Mouse (Mus musculus): ENCODE measurements around the gene Ggta1.
"Not testable (repeated sequence)": the region's sequence is repeated elsewhere in the genome, so short reads cannot be mapped to it uniquely, and the experiment has no call there.

Ggta1 gene

DNA sequence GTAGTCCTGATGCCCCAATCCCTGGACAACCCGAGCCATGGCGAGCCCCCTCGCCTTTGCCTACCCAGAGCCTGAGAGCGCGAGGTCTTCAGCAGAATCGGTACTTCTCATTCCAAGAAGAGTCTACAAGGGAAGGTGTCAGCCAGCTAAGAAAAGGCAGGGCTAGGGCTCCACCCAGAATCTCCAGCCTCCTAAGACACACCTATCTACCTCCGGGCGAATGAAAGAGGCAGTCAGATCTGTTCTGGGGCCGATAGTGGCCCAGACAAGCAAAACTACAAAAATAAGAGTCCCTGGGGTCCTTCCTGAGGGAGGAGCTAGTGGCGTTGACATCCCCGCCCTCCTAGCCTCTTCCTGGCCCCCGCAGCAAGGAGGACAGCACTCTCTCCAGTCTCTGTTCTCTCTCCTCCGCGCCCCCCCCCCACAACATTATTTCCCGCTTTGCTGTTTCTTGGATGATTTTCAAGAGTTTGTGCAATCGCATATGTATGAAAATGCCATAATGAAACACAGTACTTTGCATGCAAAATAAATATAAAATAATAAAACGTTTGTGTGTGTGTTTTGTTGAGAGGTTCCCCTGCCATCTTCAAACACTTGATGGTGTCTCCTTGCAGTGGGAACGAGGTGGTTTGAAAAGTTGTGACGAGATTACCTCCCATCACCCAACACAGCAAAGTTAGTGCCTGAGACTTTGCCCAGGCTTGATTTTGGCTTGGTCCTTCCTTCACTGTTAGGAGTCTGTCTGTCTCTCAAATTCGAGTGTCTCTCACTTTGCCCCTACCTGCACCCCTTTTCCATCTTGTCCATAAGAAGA is 1.7 kb downstream of the Ggta1 start:
- no peak for DNase-seq (ENCODE audit: low spot score in 2 of 2)

DNA sequence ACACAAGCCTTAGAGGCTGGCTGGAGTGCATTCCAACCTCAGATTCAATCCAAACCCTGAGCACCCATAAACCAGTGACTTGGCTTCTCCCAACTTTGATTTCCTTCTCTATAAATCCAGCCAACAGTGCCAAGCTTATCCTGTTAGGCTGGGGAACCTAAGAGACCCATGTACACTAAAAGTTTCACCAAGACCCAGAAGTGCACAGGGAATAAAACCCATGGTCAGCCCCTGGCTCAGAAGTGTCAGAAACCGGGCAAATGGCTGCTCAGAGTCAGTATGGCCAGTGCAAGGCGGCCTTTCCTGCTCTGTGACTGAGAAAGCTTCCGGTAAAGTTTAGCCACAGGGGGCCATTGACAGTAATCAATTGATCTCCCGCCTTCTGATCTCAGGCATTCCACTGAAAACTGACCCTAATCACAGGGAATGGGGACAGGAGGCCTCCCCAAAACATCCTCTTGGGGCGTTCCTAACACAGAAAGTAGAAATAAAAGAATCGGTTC is 2.6 kb downstream of the Ggta1 start:
- DNase-seq (ENCODE audit: low spot score in 2 of 2) = no peak

DNA sequence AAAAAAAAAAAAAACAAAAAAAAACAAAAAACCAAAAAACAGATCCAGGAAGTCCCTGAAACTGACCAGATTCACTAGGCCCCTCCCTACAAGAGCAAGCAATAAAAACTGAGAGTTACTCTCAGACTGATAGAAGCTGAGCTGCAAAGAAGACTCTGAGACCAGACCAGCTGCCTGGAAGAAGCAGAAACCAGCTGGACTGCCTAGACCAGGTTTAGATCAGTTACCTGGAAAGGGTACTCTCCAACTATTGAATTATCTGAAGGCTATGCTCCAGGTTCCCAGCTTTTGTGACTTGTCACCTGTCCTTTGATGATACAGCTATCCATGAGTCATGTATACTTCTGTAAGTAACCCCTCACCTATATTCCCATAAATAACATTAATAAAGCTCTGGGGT is 3.7 kb downstream of the Ggta1 start:
- no peak for DNase-seq (ENCODE audit: low spot score in 2 of 2)

DNA sequence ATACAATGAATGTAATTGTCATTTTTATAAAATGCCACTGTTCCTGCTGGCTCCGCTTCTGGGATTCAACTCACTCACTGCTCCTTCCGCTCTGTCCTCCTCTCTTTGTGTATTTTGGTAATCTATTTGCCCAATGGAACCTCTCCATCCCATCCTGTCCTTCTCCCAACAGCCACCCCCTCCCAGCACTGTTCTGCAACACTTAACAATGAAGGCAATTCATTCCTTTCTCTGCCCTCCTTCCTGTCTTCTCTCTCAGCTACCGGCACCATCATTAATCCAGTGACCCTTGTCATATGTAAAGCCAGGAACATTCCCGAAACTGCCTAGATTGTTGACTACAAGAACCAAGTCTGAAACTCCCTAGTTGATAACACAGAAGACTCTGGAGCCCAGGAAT is 4.6 kb downstream of the Ggta1 start:
- DNase-seq (ENCODE audit: low spot score in 2 of 2) = no peak

DNA sequence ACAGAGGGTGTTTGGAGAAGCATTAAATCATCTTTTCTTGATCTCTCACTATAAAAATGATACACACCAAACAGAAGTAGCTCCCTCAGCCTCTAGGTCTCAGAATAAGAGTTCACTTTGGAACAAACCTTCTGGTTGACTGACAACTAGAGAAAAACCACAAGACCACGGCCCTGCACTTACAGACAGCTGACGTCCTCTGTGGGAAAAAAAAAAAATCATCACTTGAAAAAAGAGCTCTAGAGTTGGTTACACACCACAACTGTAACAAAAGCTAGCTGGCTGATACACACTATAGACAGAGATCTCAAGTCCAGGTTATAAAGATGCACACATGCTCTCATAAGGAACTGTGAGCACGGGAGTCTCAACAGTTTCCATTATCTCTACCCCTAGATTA is 9.3 kb downstream of the Ggta1 start:
- no peak for DNase-seq (ENCODE audit: low spot score in 2 of 2)

DNA sequence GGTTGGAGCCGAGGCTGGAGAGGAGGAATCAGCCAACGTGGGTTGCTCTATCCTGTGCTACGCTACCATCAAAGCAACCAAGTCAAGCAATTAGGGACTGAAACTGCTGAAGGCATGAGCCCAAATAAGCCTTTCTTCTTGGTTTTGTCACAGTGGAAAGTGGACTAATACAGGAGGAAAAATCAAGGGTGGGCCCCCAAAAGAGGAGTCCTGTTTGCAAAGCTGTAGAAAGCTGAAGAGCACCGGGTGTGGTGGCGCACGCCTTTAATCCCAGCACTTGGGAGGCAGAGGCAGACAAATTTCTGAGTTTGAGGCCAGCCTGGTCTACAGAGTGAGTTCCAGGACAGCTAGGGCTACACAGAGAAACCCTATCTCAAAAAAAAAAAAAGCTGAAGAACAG is 10.3 kb downstream of the Ggta1 start:
- not testable (repeated sequence) for DNase-seq (ENCODE audit: low spot score in 2 of 2)

DNA sequence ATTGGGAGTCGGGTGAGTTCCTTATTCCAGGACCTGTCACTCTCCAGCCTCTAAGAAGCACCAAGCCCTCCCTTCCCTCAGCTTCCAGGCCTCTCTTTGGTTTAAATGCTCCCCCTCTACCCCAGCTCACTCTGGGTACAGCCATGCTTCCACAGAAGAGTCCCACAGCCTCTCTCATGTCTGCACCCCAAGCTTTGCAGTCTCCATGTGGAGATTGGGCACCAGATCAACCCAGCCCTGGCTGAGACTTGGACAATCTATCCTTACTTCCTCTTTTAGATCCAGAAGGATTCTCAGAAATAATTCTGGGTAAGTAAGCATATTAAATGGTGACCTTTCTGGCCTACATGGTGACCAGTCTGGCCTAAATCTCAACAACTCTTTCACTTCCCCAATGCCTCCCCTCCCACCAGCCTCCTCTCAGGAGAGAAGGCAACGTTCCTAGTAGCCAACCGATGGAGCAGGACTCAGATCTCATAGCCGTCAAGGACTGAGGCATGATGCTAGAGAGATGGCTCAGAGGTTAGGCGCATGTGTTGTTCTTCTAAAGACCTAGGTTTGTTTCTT is 11.5 kb downstream of the Ggta1 start:
- no peak for DNase-seq (ENCODE audit: low spot score in 2 of 2)

DNA sequence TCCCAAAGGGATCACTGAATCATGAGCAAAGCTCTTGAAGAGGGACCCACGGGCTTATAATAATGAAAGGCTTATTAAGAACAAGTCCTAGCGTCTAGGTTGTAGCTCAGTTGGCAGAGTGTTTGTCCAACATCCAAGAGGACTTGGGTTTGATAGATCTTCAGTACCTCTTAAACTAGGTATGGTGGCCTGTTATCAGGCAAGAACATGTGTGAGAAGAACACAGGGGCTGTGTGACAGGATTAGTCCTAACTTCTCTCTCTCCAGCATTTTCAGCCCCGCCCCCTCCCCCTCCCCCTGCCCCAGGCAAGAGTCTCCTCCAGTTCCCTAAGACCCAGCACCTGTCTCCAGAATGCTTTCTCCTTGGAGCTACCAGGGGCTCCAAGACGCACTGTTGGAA is 12.2 kb downstream of the Ggta1 start:
- no peak for DNase-seq (ENCODE audit: low spot score in 2 of 2)

DNA sequence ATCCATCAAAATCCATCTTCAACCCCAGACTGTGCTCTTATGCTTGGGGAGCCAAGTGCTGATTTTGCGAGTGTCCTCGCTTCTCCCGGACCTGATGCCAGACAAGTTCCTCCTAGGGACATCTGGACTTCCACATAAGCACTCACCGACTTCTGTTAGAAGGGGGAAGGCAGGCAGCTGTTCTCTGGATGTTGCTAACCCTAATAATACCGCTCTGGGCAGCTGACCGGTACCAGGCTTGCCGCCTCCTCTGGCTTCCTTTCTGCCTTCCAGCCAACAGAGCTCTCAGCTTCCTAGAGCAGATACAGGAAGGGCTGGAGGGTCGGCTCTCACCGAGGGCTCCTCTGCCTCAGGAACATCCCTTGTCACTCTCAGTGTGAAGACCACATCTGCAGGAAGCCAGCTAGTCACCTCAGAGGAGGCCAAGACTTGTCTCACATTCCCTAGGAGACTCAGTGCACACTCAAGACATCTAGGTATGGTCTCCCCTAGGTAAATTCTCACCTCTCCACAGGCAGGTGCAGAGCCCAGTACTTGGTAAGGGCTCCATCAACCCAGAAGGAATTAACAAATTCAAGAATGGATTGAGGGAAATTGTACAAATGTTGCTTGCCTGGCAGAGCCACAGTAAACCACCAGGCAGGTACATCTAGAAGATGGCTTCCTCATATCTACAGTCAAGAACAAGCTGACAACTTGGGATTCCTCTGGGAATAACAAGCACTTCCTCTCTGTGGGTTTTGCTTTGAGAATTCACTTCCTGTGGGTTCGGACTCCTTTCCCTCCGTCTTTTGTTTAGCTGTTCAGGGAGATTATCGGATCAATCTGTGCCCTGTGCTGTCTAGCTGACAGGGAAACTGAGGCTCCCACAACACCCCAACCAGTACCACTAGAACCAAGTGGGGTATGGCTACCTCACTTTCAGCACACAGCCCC is 13.1 kb downstream of the Ggta1 start:
- DNase-seq (ENCODE audit: low spot score in 2 of 2) = no peak

DNA sequence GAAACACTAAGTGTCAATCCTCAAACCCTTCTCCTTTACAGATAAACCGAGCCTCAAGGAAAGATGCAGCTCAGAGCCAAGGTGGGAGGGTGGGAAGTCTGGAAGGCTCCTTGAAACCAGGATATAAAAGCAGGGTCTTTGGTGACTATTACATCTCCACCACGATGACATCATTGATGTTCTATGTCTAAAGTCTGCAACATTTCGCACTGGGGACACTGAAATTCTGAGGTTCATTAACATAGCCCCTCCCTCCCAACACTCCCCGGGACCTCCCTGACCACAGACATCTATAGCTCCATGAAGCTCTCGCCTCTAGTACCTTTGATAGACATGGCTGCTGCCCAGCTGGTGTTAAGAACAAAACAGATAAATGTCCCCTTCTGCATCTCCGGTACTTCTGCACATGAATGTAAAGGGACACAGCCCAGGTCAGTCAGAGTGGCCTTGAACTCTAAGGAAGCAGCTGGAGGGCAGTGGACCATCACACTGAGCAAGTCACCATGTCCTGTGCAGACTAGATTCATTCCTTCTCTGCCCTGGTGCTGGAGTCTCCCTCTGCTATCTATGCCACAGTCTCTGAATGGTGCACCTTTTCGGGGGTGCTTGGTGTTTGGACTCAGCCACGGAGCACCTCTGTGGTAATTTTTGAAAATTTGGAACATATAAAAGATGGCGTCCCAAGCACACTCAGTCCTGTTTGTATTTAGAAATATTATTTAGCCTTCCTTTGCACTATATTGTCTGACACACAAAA is 13.9 kb downstream of the Ggta1 start:
- DNase-seq (ENCODE audit: low spot score in 2 of 2) = no peak

DNA sequence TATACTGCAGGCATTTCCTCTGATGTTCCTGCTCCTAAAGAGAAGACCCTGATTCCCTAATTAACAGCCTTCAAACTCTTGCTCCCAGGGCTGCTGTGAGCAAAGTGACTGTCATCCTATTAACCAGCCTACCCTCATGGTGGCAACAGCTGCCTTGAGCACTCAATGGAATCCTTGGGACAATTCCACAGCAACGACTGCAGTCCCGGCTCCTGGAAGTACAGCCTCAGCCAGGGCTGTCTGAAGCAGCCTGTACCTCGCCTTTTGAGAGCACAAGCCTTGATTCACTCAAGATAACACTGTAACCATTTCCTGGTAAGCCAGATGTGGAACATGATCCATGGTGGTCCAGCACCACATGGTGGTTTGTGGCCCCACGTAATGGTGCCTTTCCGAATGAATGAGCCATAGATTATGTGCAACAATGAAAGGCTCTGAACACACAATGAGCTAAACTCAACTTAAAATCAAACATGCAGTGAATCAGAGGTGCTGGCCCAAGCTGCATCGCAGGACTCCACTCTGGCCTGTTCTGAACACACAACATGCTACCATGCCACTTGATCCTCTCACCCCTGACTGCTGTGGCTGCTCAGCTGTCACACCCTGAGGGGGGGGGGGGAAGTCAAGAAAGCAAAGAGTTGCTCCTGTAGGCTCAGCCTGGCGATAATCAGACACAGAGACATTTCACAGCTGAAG is 14.7 kb downstream of the Ggta1 start:
- no peak for DNase-seq (ENCODE audit: low spot score in 2 of 2)

DNA sequence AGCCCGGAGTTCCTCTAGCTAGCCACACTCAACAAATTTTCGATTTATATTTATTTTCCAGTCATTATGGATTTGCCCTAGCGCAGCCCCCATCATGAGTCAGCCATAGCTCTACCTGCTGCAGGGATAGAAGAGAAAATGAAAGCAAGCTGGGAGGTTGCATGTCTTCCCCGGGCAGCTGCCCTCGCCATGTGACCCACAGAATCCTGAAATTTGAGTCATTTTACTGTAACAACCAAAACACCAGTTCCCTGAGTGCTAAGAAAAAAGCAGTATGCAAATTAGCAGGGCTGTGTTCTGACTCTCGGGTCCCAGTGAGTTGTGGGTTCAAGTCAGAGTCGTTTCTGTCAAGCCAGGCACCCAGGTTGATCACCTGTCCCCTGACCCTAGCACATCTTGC is 15.6 kb downstream of the Ggta1 start:
- DNase-seq (ENCODE audit: low spot score in 2 of 2) = no peak

DNA sequence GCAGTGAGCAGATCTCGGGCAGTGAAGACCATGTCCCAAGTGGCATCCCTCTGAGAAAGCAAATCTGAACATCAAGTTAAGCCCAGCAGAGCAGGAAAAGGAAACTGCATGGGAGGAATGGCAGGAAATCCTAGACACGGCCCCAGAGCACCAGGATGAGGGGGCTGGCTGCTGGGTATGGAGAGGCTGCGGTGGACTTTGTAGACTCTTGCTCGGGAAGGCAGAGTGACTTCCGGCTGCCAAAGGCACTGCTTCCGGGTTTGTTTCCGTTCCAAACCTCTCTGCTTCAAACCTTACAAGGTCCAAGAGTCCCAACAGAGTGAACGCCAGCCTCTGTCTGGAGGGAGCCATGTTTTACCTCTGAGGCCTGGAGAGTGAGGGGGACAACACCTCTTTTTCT is 16.2 kb downstream of the Ggta1 start:
- no peak for DNase-seq (ENCODE audit: low spot score in 2 of 2)

DNA sequence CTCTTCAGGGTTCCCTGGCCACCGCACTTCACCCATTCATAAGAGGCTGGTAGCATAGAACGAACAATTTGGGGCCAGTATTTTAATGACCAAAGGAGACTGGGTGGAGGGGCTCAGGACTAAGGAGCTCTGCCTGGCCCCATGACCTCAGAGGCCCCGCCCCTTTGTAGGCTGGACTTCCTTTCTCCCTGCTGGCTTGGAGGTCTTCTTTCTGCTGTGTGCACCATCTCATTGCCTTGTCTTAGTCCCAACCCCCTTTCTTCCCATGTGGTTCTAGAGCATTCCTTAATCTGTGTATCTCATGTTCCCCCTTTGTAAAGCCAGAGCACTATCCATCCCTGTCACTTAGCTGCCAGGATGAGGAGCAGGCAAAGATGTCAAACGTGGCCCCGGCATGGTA is 16.7 kb downstream of the Ggta1 start:
- no peak for DNase-seq (ENCODE audit: low spot score in 2 of 2)

DNA sequence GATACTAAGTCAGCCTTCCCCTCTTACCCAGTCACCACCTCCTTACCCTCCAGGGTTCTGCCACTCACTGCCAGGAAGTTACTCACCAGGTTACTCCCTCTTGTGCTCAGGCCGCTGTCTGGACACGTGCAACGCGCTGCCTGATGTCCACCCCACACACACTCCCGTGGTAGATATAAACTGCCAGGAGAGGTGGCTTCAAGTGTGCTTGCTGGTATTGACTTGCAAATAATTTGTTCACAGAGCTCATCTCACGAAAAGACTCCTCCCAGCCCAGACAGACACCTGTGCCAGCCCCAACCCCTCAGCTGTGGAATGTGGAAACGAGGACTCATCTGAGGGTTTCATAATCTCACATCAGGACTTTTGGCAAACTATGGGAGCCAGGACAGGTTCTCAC is 17.4 kb downstream of the Ggta1 start:
- DNase-seq (ENCODE audit: low spot score in 2 of 2) = peak in 1 of 2 experiments; percentile 68

DNA sequence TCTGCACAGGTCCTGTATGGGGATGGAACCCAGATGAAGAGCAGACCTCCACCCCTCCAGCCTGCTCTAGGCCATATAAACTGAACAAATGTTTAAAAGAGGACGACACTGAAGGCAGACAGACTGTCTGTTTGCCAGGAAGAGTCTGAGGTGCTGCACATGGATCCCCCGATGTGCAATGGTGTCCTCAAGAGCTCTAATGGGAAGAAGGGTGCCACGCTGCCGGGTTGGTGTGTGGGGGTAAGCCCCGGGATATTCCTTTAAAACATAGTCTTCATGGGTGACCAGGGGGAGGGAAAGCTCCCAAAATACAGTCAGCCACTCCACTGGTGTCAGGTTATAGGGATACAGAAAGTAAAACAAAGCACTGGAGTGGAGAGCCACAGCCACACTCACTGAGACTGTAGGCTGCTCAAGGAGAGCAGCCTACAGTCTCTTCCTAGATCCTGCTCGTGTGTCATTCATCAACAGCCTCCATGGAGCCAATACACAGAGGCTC is 18.2 kb downstream of the Ggta1 start:
- no peak for DNase-seq (ENCODE audit: low spot score in 2 of 2)

DNA sequence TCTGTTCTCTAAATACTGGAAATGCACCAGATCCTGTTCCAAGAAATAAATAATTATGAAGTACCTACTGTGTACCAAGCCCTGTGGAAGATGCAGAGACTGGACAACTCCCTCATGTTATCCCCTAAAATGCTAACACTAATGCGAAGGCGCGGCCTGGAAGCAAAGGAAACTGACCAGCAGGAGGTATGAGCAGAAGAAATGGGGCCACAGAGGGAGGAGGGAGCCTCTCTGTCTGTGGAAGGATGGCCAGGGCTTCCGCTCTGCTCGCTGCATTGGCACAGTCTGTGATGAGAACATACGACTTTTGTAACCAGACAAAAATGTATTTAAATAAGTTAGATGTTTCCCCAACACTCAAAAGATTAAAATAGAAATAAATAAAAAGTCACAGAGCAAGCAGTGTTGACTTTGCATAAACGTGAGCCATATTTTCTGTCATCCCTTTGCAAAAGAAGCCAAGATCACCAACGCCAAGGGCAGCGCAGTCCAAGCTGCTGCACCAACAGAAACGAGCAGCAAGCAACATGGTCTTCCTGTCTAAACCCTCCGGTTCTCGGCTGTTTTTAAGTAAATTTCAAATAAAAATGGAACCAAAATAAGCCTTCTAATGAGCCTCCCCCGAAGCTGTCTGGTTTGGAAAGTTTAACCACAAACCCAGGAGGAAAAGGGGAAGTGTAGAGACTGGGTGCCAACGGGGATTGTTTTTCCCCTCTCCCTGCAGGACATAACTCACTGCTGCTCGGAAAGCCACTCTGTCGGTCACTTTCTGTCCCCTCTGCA is 18.9 kb downstream of the Ggta1 start:
- no peak for DNase-seq (ENCODE audit: low spot score in 2 of 2)

DNA sequence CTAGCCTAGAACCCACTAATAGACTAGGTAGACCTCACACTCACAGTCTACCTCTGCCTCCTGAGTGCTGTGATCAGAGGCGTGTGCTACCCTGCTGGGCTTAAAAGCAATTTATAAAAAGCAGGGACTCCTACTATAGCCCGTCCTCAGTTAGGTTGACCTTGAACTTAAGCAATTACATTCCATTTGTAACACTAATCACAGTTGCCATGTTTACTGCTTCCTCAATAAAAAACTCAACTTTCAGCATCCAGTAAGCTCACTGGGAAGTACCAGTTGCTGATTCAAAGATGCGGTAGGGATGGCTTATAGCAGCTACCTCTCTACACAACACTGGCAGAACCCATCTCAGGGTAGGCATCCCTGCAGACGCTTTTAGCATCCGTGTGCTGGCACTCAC is 19.7 kb downstream of the Ggta1 start:
- DNase-seq (ENCODE audit: low spot score in 2 of 2) = no peak

DNA sequence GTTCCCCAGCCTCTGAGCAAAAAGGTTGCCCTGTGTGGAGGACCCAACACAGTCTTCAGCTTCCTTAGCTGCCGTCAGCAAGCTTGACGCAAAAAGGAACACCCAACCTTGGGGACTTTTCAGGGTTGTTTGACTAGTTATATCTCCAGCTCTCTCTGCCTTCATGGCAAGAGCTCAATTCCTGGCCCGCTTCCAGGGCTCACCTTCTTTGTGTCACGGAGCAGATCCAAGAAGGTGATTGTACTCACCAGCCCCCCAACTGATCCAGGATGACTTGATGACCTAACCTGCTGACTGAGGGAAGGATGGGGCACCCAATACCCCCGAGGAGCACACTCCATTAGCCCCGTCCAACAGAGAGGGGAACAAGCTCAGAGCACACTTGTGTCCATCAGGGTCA is 21.0 kb downstream of the Ggta1 start:
- no peak for DNase-seq (ENCODE audit: low spot score in 2 of 2)

DNA sequence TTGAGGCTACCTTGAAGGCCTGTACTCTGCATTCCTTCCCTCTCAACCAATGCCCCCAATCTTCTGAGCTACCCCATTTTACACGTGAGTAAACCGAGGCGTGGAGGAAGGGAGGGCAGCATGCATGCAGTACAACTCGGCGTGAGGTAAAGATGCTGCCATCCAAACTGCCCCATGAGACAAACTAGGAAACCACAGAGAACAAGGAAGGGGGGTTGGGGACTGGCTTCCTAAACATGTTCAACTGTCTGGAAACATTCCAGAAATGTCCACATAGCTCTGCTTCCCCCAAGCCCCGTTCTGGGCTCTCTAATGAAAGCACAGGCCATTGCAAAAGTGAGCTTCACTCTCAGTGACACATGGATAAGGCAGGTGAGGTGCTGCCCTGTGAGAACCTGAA is 21.6 kb downstream of the Ggta1 start:
- no peak for DNase-seq (ENCODE audit: low spot score in 2 of 2)
